Mouse (Mus musculus): ENCODE data around the gene Syngr2.

GRCm38 (mm10) chr11:117810401-117811046, 1.1 kb downstream of the Syngr2 start:
- TF ChIP-seq CTCF (IDR thresholded peaks at IDR 0.05; ENCODE audit: low read depth, low read length) (0 out of 2 replicates have a peak, but pooled peaks have one; percentile 31), GATA2 (IDR thresholded peaks at IDR 0.05; ENCODE audit: borderline replicate concordance, low read depth, low read length) (no peak), GATA1 (IDR thresholded peaks at IDR 0.05; ENCODE audit: borderline replicate concordance, low read length) (no peak), TAL1 (conservative IDR thresholded peaks at IDR 0.05; ENCODE audit: low read depth, low read length) (no peak)
